In the genomic region with DNA sequence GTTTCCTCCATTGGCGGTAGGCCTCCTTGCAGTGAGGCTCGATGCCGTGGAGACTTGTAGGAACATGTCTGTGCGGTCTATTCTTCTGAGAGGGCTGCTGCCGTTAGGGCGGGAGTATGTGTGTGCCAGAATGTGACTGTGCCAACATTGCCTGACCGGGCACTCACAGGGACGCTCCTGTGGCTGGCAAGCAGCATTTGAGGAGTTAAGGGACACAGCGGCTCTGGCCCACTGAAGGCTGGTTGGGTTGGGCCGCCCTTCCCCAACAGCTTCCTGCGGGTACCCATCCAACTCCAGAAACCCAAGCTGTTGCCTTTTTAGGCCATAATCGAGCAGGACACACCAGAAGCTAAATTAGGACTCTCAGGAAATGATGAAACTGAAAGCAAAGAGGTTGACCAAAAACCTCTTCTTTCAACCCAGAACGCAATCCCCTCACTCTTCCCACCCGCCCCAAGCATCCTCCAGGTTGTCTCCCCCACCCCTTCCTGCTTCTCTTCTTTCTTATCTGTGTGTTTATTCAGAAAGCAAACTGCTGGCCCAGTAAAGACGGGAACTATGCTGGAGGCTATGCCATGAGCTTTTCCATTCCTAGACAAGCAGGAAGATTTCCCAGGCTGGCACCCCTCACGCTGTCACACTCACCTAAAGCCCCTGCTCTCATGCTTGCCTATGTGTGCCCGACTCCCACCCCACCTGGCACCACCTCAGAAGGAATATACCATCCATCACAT, we compare ENCODE assay signal across 8 mouse cellular contexts. TPM values are rescaled to one million over a fixed set of nuclear protein-coding genes. Genes with fewer than 3 reads are reported as not detected.
DNase-seq lines count a peak whose midpoint lies in the region; ATAC-seq lines count a peak whose summit lies in the region.

No protein-coding gene starts in this region.

- no peaks in the 10 kb centered on the region for H3K27me3 ChIP-seq in heart, embryonic 16.5 days (ENCODE audit: control insufficient read depth, insufficient read depth, low read length)
- no peaks in the 10 kb centered on the region for H3K27me3 ChIP-seq in liver, embryonic 12.5 days (replicated peaks)
- no peaks in the 10 kb centered on the region for H3K27me3 ChIP-seq in stomach, embryonic 15.5 days (replicated peaks)

- H3K9me3 ChIP-seq in heart, embryonic 16.5 days (replicated peaks; ENCODE audit: control insufficient read depth, low read length), result no peaks in the 10 kb centered on the region
- H3K9me3 ChIP-seq in liver, embryonic 12.5 days (replicated peaks), result no peaks in the 10 kb centered on the region
- H3K9me3 ChIP-seq in stomach, embryonic 15.5 days, result no peaks in the 10 kb centered on the region

- no peak; the same call in 1 of the 2 replicates for ATAC-seq in heart, embryonic 16.5 days (replicated peaks; ENCODE audit: extremely low read depth, insufficient read depth, low FRiP score)
- ATAC-seq in liver, embryonic 12.5 days, result no peak
- 0 out of 2 replicates have a peak, but pooled peaks have one; percentile 17 for ATAC-seq in stomach, embryonic 15.5 days (ENCODE audit: insufficient read depth, low FRiP score, low read depth)

- peak overlapping the region; percentile 41 for H3K4me2 ChIP-seq in heart, embryonic 16.5 days (ENCODE audit: low read depth, low read length)
- H3K4me2 ChIP-seq in liver, embryonic 12.5 days, result peak overlapping the region; percentile 21
- H3K4me2 ChIP-seq in stomach, embryonic 15.5 days, result peak overlapping the region; percentile 19; the same call in 1 of the 2 replicates

- H3K4me1 ChIP-seq in heart, embryonic 16.5 days (ENCODE audit: control insufficient read depth, insufficient read depth, low read length), result peaks cover 95% of the 10 kb centered on the region
- H3K4me1 ChIP-seq in liver, embryonic 12.5 days, result peaks cover 79% of the 10 kb centered on the region
- H3K4me1 ChIP-seq in stomach, embryonic 15.5 days, result peaks cover 75% of the 10 kb centered on the region

- no peak overlapping the region; the same call in 1 of the 2 replicates for H3K4me3 ChIP-seq in heart, embryonic 16.5 days (ENCODE audit: low read length)
- no peak overlapping the region for H3K4me3 ChIP-seq in liver, embryonic 12.5 days
- no peak overlapping the region for H3K4me3 ChIP-seq in stomach, embryonic 15.5 days (replicated peaks)

- peaks cover 17% of the 10 kb centered on the region for H3K36me3 ChIP-seq in heart, embryonic 16.5 days (ENCODE audit: control insufficient read depth, insufficient read depth)
- peaks cover 33% of the 10 kb centered on the region for H3K36me3 ChIP-seq in liver, embryonic 12.5 days
- peaks cover 18% of the 10 kb centered on the region for H3K36me3 ChIP-seq in stomach, embryonic 15.5 days

- peak; percentile 60 to 79 for DNase-seq in adrenal gland, adult (ENCODE audit: inconsistent age in 2 of 2, low spot score in 1 of 2)
- DNase-seq in adrenal gland, adult 18-20 months (ENCODE audit: low spot score in 2 of 2), result no peak
- DNase-seq in urinary bladder, postnatal 14 days (ENCODE audit: low spot score), result peak; percentile 77
- no peak for DNase-seq in urinary bladder, postnatal 10 days (ENCODE audit: low spot score)
- no peak for DNase-seq in thymus, postnatal 14 days

- 40% methylated on average over 17 of the region's 17 CpGs for WGBS in heart, embryonic 16.5 days
- WGBS in liver, embryonic 12.5 days (ENCODE audit: insufficient replicate concordance), result 54% methylated on average over 17 of the region's 17 CpGs
- WGBS in stomach, embryonic 15.5 days, result 43% methylated on average over 17 of the region's 17 CpGs

- H3K9ac ChIP-seq in heart, embryonic 16.5 days (ENCODE audit: low read length), result peak overlapping the region; percentile 60
- H3K9ac ChIP-seq in liver, embryonic 12.5 days, result no peak overlapping the region
- 0 out of 2 replicates have a peak overlapping the region, but pooled peaks have one; percentile 2 for H3K9ac ChIP-seq in stomach, embryonic 15.5 days

- peak overlapping the region; percentile 89 for H3K27ac ChIP-seq in heart, embryonic 16.5 days (ENCODE audit: low read length)
- H3K27ac ChIP-seq in liver, embryonic 12.5 days, result peak overlapping the region; percentile 50
- peak overlapping the region; percentile 74 for H3K27ac ChIP-seq in stomach, embryonic 15.5 days

RNA-seq across cellular contexts. Expression of a gene that starts 25.9 kb away (rescaled TPM):
- total RNA-seq in adrenal gland, adult 18-20 months (2021), result 100 to 1,000 TPM; 270 to 287 TPM
- polyA plus RNA-seq in heart, embryonic 16.5 days (2015; fragmentation: Nextera tagmentation; extraction: Ambion mirVana), result 22.8 and 29.7 TPM in 2 replicates
- polyA plus RNA-seq in liver, embryonic 12.5 days (2016; fragmentation: Nextera tagmentation; extraction: Ambion mirVana), result 32.5 and 34.2 TPM in 2 replicates
- polyA plus RNA-seq in stomach, embryonic 15.5 days (2015; fragmentation: Nextera tagmentation; extraction: Ambion mirVana), result 57.0 TPM in 2 replicates

RNA-seq across cellular contexts. Expression of a gene that starts 59.2 kb away (rescaled TPM):
- not detected for total RNA-seq in adrenal gland, adult 18-20 months (2021)
- polyA plus RNA-seq in heart, embryonic 16.5 days (2015; fragmentation: Nextera tagmentation; extraction: Ambion mirVana), result 0.05 TPM in 1 of 2 replicates, not detected in the other
- 25.8 and 26.7 TPM in 2 replicates for polyA plus RNA-seq in liver, embryonic 12.5 days (2016; fragmentation: Nextera tagmentation; extraction: Ambion mirVana)
- 0.75 and 1.7 TPM in 2 replicates for polyA plus RNA-seq in stomach, embryonic 15.5 days (2015; fragmentation: Nextera tagmentation; extraction: Ambion mirVana)

Comparison
In these comparisons a context has a peak if more than half of its experiments do, and no peak if none do; other contexts are left out.
1. DNase-seq: peak in adrenal gland, adult (2 of 2) and urinary bladder, postnatal 14 days (single experiment); none in adrenal gland, adult 18-20 months (0 of 2), urinary bladder, postnatal 10 days (single experiment) and thymus, postnatal 14 days (single experiment).
2. Peak in every context shown above with its lines, with median percentiles within 50 percentile points of each other: H3K27ac ChIP-seq and H3K4me2 ChIP-seq.